In the genomic region with DNA sequence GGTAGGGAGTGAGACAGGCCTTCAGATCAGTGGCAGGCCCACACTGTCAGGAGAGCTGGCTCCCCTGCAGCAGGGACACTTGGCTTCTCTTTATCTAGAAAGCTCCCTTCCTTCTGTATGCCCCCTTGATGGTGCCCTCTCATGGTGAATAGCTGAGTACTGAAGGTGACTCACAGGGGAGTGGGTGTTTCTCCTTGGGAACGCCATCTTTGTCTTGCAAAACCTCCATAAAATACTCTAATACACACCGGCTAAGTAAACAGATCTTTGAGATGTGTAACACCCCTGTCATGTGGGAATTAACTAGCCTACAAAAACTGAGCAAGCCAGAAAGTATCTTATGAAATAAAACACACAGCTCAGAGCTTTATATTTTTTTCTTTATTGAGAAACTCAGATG, we compare ENCODE assay signal across 26 mouse cellular contexts.
A peak's percentile ranks its signal among the peaks of the same experiment; 100 is the strongest.
DNase-seq lines count a peak whose midpoint lies in the region; ATAC-seq and TF ChIP-seq lines count a peak whose summit lies in the region.
"Had no signal": no experiment of that assay in that cellular context is flagged by ENCODE, and none has a peak within 500 bp of the region (broad histone marks: within the 10 kb centered on the region; RNA-seq: fewer than 3 reads in every experiment).

No protein-coding gene starts in this region.

- H3K27ac ChIP-seq in heart, postnatal 0 days (ENCODE audit: low read depth), result no peak overlapping the region
- peak overlapping the region; percentile 92; the same call in 1 of the 2 replicates for H3K27ac ChIP-seq in left cerebral cortex, adult 2 months
- H3K27ac ChIP-seq in stomach, postnatal 0 days (replicated peaks), result no peak overlapping the region
- H3K27ac ChIP-seq: embryonic facial prominence, embryonic 12.5 days; embryonic facial prominence, embryonic 15.5 days; forebrain, embryonic 12.5 days; forebrain, embryonic 15.5 days; heart, embryonic 15.5 days; hindbrain, embryonic 12.5 days had no signal

- H3K4me2 ChIP-seq in heart, postnatal 0 days (ENCODE audit: low read depth, low read length), result no peak overlapping the region
- no peak overlapping the region for H3K4me2 ChIP-seq in stomach, postnatal 0 days (replicated peaks; ENCODE audit: low read depth)
- H3K4me2 ChIP-seq: embryonic facial prominence, embryonic 12.5 days; embryonic facial prominence, embryonic 15.5 days; forebrain, embryonic 12.5 days; forebrain, embryonic 15.5 days; heart, embryonic 12.5 days; heart, embryonic 15.5 days; hindbrain, embryonic 12.5 days had no signal

- no peak for ATAC-seq in heart, postnatal 0 days (ENCODE audit: insufficient read depth, low read depth)
- ATAC-seq in stomach, postnatal 0 days (ENCODE audit: low FRiP score, low TSS enrichment), result no peak
- ATAC-seq: activated CD4-positive, CD25-positive, alpha-beta regulatory T cell, adult 4 months; CD4-positive, CD25-positive, alpha-beta regulatory T cell, adult 4 months; forebrain, embryonic 15.5 days; hindbrain, embryonic 16.5 days; intestine, postnatal 0 days had no signal

- peaks cover 14% of the 10 kb centered on the region for H3K4me1 ChIP-seq in heart, postnatal 0 days (ENCODE audit: control insufficient read depth, insufficient read depth)
- no peaks in the 10 kb centered on the region; the same call in 1 of the 2 replicates for H3K4me1 ChIP-seq in stomach, postnatal 0 days (replicated peaks; ENCODE audit: control insufficient read depth, insufficient read depth)
- H3K4me1 ChIP-seq: embryonic facial prominence, embryonic 12.5 days had no signal

- no peak for TF ChIP-seq EP300 in heart, postnatal 0 days (IDR thresholded peaks at IDR 0.05; ENCODE audit: low read depth)
- no peak for TF ChIP-seq EP300 in stomach, postnatal 0 days (optimal IDR thresholded peaks at IDR 0.05)

- no peak overlapping the region for H3K9ac ChIP-seq in heart, postnatal 0 days (replicated peaks; ENCODE audit: low read depth, low read length)
- H3K9ac ChIP-seq in stomach, postnatal 0 days (ENCODE audit: low read length), result no peak overlapping the region
- H3K9ac ChIP-seq: embryonic facial prominence, embryonic 12.5 days; embryonic facial prominence, embryonic 15.5 days; forebrain, embryonic 12.5 days; forebrain, embryonic 15.5 days; heart, embryonic 12.5 days; heart, embryonic 15.5 days; hindbrain, embryonic 12.5 days had no signal

- TF ChIP-seq CTCF in heart, postnatal 0 days (IDR thresholded peaks at IDR 0.05; ENCODE audit: low read depth), result 0 out of 2 replicates have a peak, but pooled peaks have one; percentile 2
- TF ChIP-seq CTCF in left cerebral cortex, adult 2 months (IDR thresholded peaks at IDR 0.05), result no peak
- peak; percentile 11; the same call in 1 of the 2 replicates for TF ChIP-seq CTCF in stomach, postnatal 0 days (IDR thresholded peaks at IDR 0.05; ENCODE audit: low read depth)

- no peaks in the 10 kb centered on the region for H3K9me3 ChIP-seq in heart, postnatal 0 days (replicated peaks; ENCODE audit: control insufficient read depth, low read length)
- no peaks in the 10 kb centered on the region for H3K9me3 ChIP-seq in stomach, postnatal 0 days (ENCODE audit: control insufficient read depth, low read length)
- H3K9me3 ChIP-seq: embryonic facial prominence, embryonic 12.5 days; embryonic facial prominence, embryonic 15.5 days; forebrain, embryonic 12.5 days; forebrain, embryonic 15.5 days; heart, embryonic 15.5 days; hindbrain, embryonic 12.5 days had no signal

- no peaks in the 10 kb centered on the region for H3K27me3 ChIP-seq in heart, postnatal 0 days (ENCODE audit: control insufficient read depth, insufficient read depth, low read length)
- H3K27me3 ChIP-seq in stomach, postnatal 0 days (ENCODE audit: control insufficient read depth, insufficient read depth, low read length), result no peaks in the 10 kb centered on the region
- H3K27me3 ChIP-seq: embryonic facial prominence, embryonic 12.5 days; embryonic facial prominence, embryonic 15.5 days; forebrain, embryonic 12.5 days; forebrain, embryonic 15.5 days; heart, embryonic 12.5 days; heart, embryonic 15.5 days; hindbrain, embryonic 12.5 days had no signal

- no peak overlapping the region for H3K4me3 ChIP-seq in heart, postnatal 0 days (ENCODE audit: low read depth, low read length)
- no peak overlapping the region for H3K4me3 ChIP-seq in left cerebral cortex, adult 2 months
- H3K4me3 ChIP-seq in stomach, postnatal 0 days (ENCODE audit: low read depth, low read length), result no peak overlapping the region
- H3K4me3 ChIP-seq: embryonic facial prominence, embryonic 12.5 days; embryonic facial prominence, embryonic 15.5 days; erythroblast, embryonic 14.5 days; forebrain, embryonic 12.5 days; forebrain, embryonic 15.5 days; heart, embryonic 12.5 days; heart, embryonic 15.5 days; hindbrain, embryonic 12.5 days had no signal

- 84% methylated on average over 2 of the region's 2 CpGs for WGBS in heart, postnatal 0 days
- 31% methylated on average over 2 of the region's 2 CpGs for WGBS in stomach, postnatal 0 days

- no peaks in the 10 kb centered on the region for H3K36me3 ChIP-seq in heart, postnatal 0 days (replicated peaks; ENCODE audit: control insufficient read depth, insufficient read depth, low read length)
- no peaks in the 10 kb centered on the region for H3K36me3 ChIP-seq in stomach, postnatal 0 days (ENCODE audit: control insufficient read depth, insufficient read depth, low read length)
- H3K36me3 ChIP-seq: embryonic facial prominence, embryonic 12.5 days; embryonic facial prominence, embryonic 15.5 days; forebrain, embryonic 12.5 days; forebrain, embryonic 15.5 days; heart, embryonic 12.5 days; heart, embryonic 15.5 days; hindbrain, embryonic 12.5 days had no signal

- intact Hi-C loops in heart, postnatal 14 days (cut with DNase I), result loop anchor here (5.0 to 10.0 kb wide), 3 partner anchors 136 to 452 kb away; no protein-coding TSS in a partner anchor
- intact Hi-C loops in left cerebral cortex, adult 2 months (cut with DNase I), result no loop called here
- intact Hi-C loops in left cerebral cortex, postnatal 10 days (cut with DNase I), result loop anchor here (10.0 kb wide), 1 partner anchor 352 kb away; no protein-coding TSS in a partner anchor

- no peak for DNase-seq in heart, postnatal 0 days (ENCODE audit: low spot score)
- DNase-seq in heart, postnatal 14 days, result no peak
- DNase-seq in left cerebral cortex, adult 2 months (ENCODE audit: extremely low spot score in 1 of 2, low spot score in 2 of 2), result no peak
- DNase-seq in left cerebral cortex, postnatal 10 days (ENCODE audit: extremely low spot score in 1 of 2, low spot score in 2 of 2), result no peak
- peak; percentile 44 for DNase-seq in NIH3T3 (ENCODE audit: low read depth)
- no peak for DNase-seq in stomach, postnatal 0 days (ENCODE audit: low spot score)
- DNase-seq in cerebellum, adult 8-10 months, result no peak
- DNase-seq: adrenal gland, postnatal 10 days; adrenal gland, postnatal 36 days; cerebellum, adult 11 months; cerebellum, adult 2 months; cerebellum, postnatal 14 days; gastrocnemius, postnatal 25 days; heart, adult 18-20 months had no signal
